Mouse (Mus musculus) liver, postnatal 0 days (tissue): ENCODE results near the gene Cyp2c55. TPM values are rescaled to one million over a fixed set of nuclear protein-coding genes. Genes with fewer than 3 reads are reported as not detected.

Experiments used
- ATAC-seq: fragments of 200-750 bp; cut with Nextera tagmentation; 2 replicates; pipeline ENCODE4 v1.8.0; 2017; ENCODE audit warnings: mild to moderate bottlenecking, moderate library complexity
- DNase-seq: peaks from one replicate; pipeline ENCODE4 v3.0.0-alpha.2; 2016
- H3K27ac ChIP-seq: fragments of 300-500 bp; sonication (generic); 2 replicates; pipeline ENCODE4 v1.5.1; 2014; ENCODE audit warnings: antibody characterized with exemption, moderate library complexity, mild to moderate bottlenecking, low read depth
- H3K27me3 ChIP-seq: fragments of 300-500 bp; sonication (generic); 2 replicates; pipeline ENCODE4 v1.6.1; 2014; ENCODE audit warnings: low read length, control low read depth, mixed read lengths; ENCODE audit not compliant: insufficient read depth
- H3K36me3 ChIP-seq: fragments of 300-500 bp; sonication (generic); replicated peaks from 2 replicates; pipeline ENCODE4 v1.6.1; 2014; ENCODE audit warnings: mild to moderate bottlenecking, control low read depth, low read length, moderate library complexity, mixed read lengths; ENCODE audit not compliant: insufficient read depth
- H3K4me1 ChIP-seq: fragments of 300-500 bp; sonication (generic); 2 replicates; pipeline ENCODE4 v1.6.1; 2014; ENCODE audit warnings: antibody characterized with exemption, mild to moderate bottlenecking, control low read depth; ENCODE audit not compliant: insufficient read depth
- H3K4me2 ChIP-seq: fragments of 300-500 bp; sonication (generic); 2 replicates; pipeline ENCODE4 v1.6.1; 2014; ENCODE audit warnings: low read depth, mild to moderate bottlenecking, low read length, moderate library complexity, mixed read lengths
- H3K4me3 ChIP-seq: fragments of 300-500 bp; sonication (generic); 2 replicates; pipeline ENCODE4 v1.5.1; 2014; ENCODE audit warnings: low read depth, low read length
- H3K9ac ChIP-seq: fragments of 300-500 bp; sonication (generic); replicated peaks from 2 replicates; pipeline ENCODE4 v1.6.1; 2014; ENCODE audit warnings: mild to moderate bottlenecking, moderate library complexity
- H3K9me3 ChIP-seq: fragments of 300-500 bp; sonication (generic); 2 replicates; pipeline ENCODE4 v1.6.1; 2016; ENCODE audit warnings: mild to moderate bottlenecking, control low read depth, low read length, mixed read lengths
- CTCF ChIP-seq: sonication (generic); IDR thresholded peaks from 2 replicates; pipeline ENCODE4 v1.5.1; 2016; ENCODE audit warnings: antibody characterized with exemption, low read depth
- EP300 ChIP-seq: IDR thresholded peaks from 2 replicates; pipeline ENCODE4 v1.6.1; 2016; ENCODE audit warnings: antibody characterized with exemption, low read depth, mild to moderate bottlenecking
- WGBS: fragments of 180-500 bp; shearing (Covaris S2); extraction: QIAGEN DNeasy Blood & Tissue Kit; methylation state at CpG from one replicate; pipeline ENCODE4 v1.1.7; 2014; ENCODE audit not compliant: insufficient replicate concordance; 5-methylcytosine and 5-hydroxymethylcytosine counted together
- polyA plus RNA-seq: library from polyadenylated mRNA; unstranded; fragments of >200 nt; fragmentation: Nextera tagmentation; extraction: Ambion mirVana; gene quantifications from 2 replicates; pipeline ENCODE4 v1.2.1, GENCODE M21; 2015

The Cyp2c55 gene
- polyA plus RNA-seq, result 0.12 and 0.19 TPM in 2 replicates

- H3K9me3 ChIP-seq, result no peaks in the 10 kb centered on the region
- DNase-seq (no peak), ATAC-seq (no peak)
- no peaks in the 10 kb centered on the region for H3K36me3 ChIP-seq
- H3K4me2 ChIP-seq, result no peak within 1 kb of the TSS
- H3K4me1 ChIP-seq, result no peaks in the 10 kb centered on the region
- no peak for TF ChIP-seq CTCF
- TF ChIP-seq EP300, result no peak
- H3K4me3 ChIP-seq, result no peak within 1 kb of the TSS
- no peak within 1 kb of the TSS for H3K27ac ChIP-seq
- H3K27me3 ChIP-seq, result no peaks in the 10 kb centered on the region
- H3K9ac ChIP-seq, result no peak within 1 kb of the TSS
Observed at GRCm38 (mm10) chr19:39006715-39007114, at the start of gene Cyp2c55. Gene Cyp2c55, plus strand, starts transcription at chr19:39007019.

DNA sequence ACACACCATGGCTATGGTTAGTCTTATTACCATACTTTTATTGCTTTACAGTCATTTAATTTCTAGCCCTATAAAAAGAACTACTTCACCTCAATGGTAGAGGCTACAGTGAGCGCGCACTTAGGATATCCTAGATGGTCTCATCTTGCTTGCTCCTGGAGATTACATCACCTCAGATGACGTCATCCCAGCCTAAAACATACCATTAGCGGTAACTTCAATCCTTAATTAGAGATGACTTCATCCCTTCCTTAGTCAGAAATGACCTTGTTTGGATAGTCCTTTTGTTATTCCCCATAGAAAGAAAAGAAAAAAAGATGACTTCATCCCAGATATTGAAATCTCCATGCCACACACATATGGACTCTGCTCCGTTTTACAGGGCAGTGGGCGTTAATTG, 36.1 kb upstream of the Cyp2c55 start:
- no peak overlapping the region for H3K27ac ChIP-seq
- no peaks in the 10 kb centered on the region for H3K9me3 ChIP-seq
- H3K4me2 ChIP-seq, result no peak overlapping the region
- peaks cover 6% of the 10 kb centered on the region; the same call in 1 of the 2 replicates for H3K36me3 ChIP-seq
- no peak for DNase-seq
- ATAC-seq, result no peak
- H3K27me3 ChIP-seq, result no peaks in the 10 kb centered on the region
- TF ChIP-seq CTCF (no peak), EP300 (no peak)
- no peak overlapping the region for H3K9ac ChIP-seq
- H3K4me1 ChIP-seq, result no peaks in the 10 kb centered on the region
- no peak overlapping the region for H3K4me3 ChIP-seq
- 81% methylated on average over 6 of the region's 6 CpGs for WGBS

GRCm38 (mm10) chr19:38972581-38972980, 34.2 kb upstream of the Cyp2c55 start:
- ATAC-seq (no peak), DNase-seq (no peak)
- Histone ChIP-seq H3K27me3 (no peaks in the 10 kb centered on the region), H3K4me3 (no peak overlapping the region), H3K9me3 (no peaks in the 10 kb centered on the region), H3K36me3 (peaks cover 2% of the 10 kb centered on the region; the same call in 1 of the 2 replicates), H3K4me1 (no peaks in the 10 kb centered on the region), H3K27ac (no peak overlapping the region), H3K9ac (no peak overlapping the region), H3K4me2 (no peak overlapping the region)
- WGBS, result 74% methylated on average over 5 of the region's 5 CpGs
- no peak for TF ChIP-seq EP300
- no peak for TF ChIP-seq CTCF

- no peak for DNase-seq
- 53% methylated on average over 7 of the region's 7 CpGs for WGBS
- H3K9ac ChIP-seq, result no peak overlapping the region
Observed at GRCm38 (mm10) chr19:38973666-38974065, 33.2 kb upstream of the Cyp2c55 start.

DNA sequence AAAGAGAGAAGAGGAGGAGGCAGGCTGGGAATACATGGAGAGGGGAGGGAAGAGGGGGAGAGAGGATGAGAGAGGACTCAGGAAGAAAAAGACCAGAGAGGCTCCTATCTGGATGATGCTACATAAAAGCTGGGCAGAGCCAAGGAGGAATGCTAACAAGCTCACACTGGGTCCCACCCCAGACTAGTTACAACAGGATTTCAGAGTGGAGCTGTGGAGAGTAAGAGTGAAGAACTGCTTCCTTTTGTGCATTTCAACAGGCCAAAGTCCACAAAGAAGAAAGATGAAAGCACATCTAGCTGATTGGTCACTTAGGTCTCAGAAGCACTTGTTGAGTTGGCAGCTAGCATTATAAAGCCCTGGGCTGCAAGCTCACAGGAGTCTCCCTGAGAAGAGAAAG, 30.6 kb upstream of the Cyp2c55 start:
- no peak overlapping the region for H3K27ac ChIP-seq

More at GRCm38 (mm10) chr19:38973666-38974065, 33.2 kb upstream of the Cyp2c55 start:
- Histone ChIP-seq H3K27me3 (no peaks in the 10 kb centered on the region), H3K9me3 (no peaks in the 10 kb centered on the region), H3K4me3 (no peak overlapping the region), H3K27ac (no peak overlapping the region), H3K36me3 (peaks cover 2% of the 10 kb centered on the region; the same call in 1 of the 2 replicates), H3K4me2 (no peak overlapping the region), H3K4me1 (no peaks in the 10 kb centered on the region)
- no peak for ATAC-seq
- TF ChIP-seq CTCF (no peak), EP300 (no peak)

DNA sequence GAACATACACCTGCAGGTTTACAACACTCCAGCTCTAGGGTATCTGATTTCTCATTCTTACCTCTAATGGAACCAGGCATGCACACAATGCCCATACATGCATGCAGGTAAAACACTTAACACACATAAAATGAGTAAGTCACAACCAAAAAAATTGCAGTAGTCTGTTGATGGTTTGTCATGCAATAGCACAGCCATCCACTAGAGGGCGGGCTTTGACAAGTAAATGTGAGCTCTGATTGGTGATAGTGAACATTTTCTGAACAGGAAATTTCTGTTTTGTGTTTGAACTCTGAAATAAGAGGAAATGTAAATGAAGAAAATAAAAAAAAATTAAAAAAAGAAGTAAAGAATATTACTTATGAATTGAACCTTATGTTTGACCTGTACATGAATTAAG, 24.9 kb upstream of the Cyp2c55 start:
- 0% methylated on average over 1 of the region's 1 CpGs for WGBS
- DNase-seq, result peak; percentile 74
- Histone ChIP-seq H3K9ac (no peak overlapping the region), H3K27me3 (no peaks in the 10 kb centered on the region), H3K4me3 (no peak overlapping the region), H3K4me1 (no peaks in the 10 kb centered on the region), H3K4me2 (no peak overlapping the region), H3K27ac (no peak overlapping the region), H3K9me3 (no peaks in the 10 kb centered on the region), H3K36me3 (no peaks in the 10 kb centered on the region)
- TF ChIP-seq EP300 (no peak), CTCF (peak; percentile 90)
- no peak for ATAC-seq

More for the DNA sequence above, 30.6 kb upstream of the Cyp2c55 start:
- DNase-seq (no peak), ATAC-seq (no peak)
- no peak overlapping the region for H3K4me2 ChIP-seq
- H3K9ac ChIP-seq, result no peak overlapping the region
- no peaks in the 10 kb centered on the region for H3K4me1 ChIP-seq
- H3K36me3 ChIP-seq, result no peaks in the 10 kb centered on the region
- TF ChIP-seq CTCF, result no peak
- no peak for TF ChIP-seq EP300
- H3K27me3 ChIP-seq, result no peaks in the 10 kb centered on the region
- no peak overlapping the region for H3K4me3 ChIP-seq
- H3K9me3 ChIP-seq, result no peaks in the 10 kb centered on the region

GRCm38 (mm10) chr19:38998248-38998647, 8.6 kb upstream of the Cyp2c55 start:
- DNase-seq (no peak), ATAC-seq (no peak)
- H3K4me1 ChIP-seq, result no peaks in the 10 kb centered on the region
- WGBS, result 64% methylated on average over 4 of the region's 4 CpGs
- no peak for TF ChIP-seq CTCF
- no peak for TF ChIP-seq EP300
- H3K9me3 ChIP-seq, result no peaks in the 10 kb centered on the region
- no peak overlapping the region for H3K27ac ChIP-seq
- H3K4me3 ChIP-seq, result no peak overlapping the region
- H3K27me3 ChIP-seq, result no peaks in the 10 kb centered on the region
- no peak overlapping the region for H3K4me2 ChIP-seq
- no peak overlapping the region for H3K9ac ChIP-seq
- H3K36me3 ChIP-seq, result no peaks in the 10 kb centered on the region
